Mouse (Mus musculus): ENCODE measurements around the gene Oxgr1.

- TF ChIP-seq GATA1 (IDR thresholded peaks at IDR 0.05; ENCODE audit: borderline replicate concordance, low read length) (no peak), FLI1 (IDR thresholded peaks at IDR 0.05; ENCODE audit: low read length) (no peak)
These were observed 32.0 kb downstream of the Oxgr1 start for GRCm38 (mm10) chr14:120009969-120010872.

Measured in megakaryocyte, embryonic 14.5 days (primary cell).